Mouse (Mus musculus): ENCODE results near the gene Cdhr2.

The Cdhr2 gene

GRCm38 (mm10) chr13:54752656-54753055 is 51.4 kb downstream of the Cdhr2 start:
- peak; percentile 65 to 75 for DNase-seq (ENCODE audit: low spot score in 2 of 2)

- DNase-seq (ENCODE audit: low spot score in 2 of 2): no peak
These were observed 52.5 kb downstream of the Cdhr2 start for GRCm38 (mm10) chr13:54753733-54754132.

GRCm38 (mm10) chr13:54754169-54755080 is 53.2 kb downstream of the Cdhr2 start:
- no peak for DNase-seq (ENCODE audit: low spot score in 2 of 2)

GRCm38 (mm10) chr13:54755201-54755830 is 54.1 kb downstream of the Cdhr2 start:
- no peak for DNase-seq (ENCODE audit: low spot score in 2 of 2)

DNA sequence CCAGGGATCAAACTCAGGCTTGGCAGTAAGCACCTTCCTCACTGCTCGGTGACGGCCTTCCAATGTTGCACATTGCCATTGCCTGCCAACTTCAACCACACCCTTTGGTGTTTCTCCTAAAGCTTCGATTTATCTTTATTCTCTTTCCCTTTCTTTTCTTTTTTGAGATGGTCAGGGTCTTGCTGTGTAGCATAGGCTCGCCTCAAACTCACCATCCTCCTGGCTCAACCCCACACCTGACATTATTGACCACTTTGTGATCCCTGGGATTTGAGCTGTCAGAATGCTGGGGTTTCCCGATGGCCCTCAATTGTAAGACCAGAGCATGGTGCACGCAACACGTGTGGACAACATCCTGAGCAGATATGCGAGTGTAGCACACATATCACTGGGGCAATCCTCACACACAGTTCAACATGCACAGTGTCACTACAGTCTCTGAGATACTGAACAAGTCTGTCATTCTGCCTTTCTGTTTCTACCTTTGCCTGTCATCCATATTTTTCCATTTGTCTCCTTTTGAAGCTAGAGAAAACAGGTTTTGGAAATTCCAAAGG is 55.0 kb downstream of the Cdhr2 start:
- DNase-seq (ENCODE audit: low spot score in 2 of 2): no peak

DNA sequence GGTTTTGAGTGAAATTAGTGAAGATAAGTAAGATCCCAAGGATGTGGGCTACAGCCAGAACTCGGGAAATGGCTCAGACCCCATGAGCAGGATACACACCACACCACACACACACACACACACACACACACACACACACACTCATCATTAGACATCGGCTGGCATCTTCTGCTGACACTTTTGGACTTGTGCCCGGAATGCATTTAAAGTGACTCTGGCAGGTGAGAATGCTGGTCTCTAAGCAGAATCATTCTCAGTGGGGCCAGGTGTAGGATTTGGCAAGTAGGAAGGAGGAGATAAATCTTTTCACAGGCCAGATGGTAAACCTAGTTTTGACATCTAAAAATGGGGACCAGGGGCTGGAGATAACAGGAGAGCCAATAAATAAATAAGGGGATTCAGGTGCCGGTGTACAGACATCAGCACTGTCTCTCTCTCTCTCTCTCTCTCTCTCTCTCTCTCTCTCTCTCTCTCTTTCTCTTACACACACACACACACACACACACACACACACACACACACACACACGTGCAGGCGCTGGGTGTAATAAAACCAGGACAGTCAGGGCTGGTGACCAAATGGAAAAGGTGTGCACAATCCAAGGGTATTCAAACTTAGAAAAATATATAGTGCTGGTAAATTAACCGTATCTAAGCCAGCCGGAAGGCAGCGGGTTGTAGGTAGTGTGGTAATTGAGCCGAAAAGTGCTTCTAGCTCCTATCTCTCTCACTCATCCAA is 56.0 kb downstream of the Cdhr2 start:
- no peak for DNase-seq (ENCODE audit: low spot score in 2 of 2)

GRCm38 (mm10) chr13:54758045-54758755 is 56.9 kb downstream of the Cdhr2 start:
- peak; percentile 84 to 86 for DNase-seq (ENCODE audit: low spot score in 2 of 2)

- no peak for DNase-seq (ENCODE audit: low spot score in 2 of 2)
These were observed 57.7 kb downstream of the Cdhr2 start for GRCm38 (mm10) chr13:54758756-54759470.

DNA sequence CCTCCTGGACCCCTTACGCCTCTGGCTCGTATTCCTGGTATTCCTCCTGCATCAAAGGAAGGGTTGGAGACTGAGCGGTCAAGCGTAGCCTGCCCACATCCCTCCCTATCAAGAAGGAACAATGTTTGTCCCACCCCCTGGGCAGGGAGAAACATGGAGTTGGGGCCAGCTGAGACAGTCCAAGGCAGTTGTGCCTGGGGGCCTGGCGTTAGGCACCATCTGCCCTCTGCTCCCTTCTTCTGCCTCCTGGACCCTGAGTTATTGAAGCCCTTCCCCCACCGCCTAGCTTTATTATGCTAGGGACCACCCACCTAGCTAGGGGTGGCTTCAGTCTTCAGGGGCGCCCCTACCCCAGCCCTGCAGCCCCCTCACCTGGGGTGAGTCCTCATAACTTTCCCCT is 58.2 kb downstream of the Cdhr2 start:
- DNase-seq (ENCODE audit: low spot score in 2 of 2): no peak

GRCm38 (mm10) chr13:54760164-54760795 is 59.0 kb downstream of the Cdhr2 start:
- DNase-seq (ENCODE audit: low spot score in 2 of 2): peak in 1 of 2 experiments; percentile 66

- DNase-seq (ENCODE audit: low spot score in 2 of 2): no peak
These were observed 59.6 kb downstream of the Cdhr2 start for GRCm38 (mm10) chr13:54760906-54761305.

- DNase-seq (ENCODE audit: low spot score in 2 of 2): peak in 1 of 2 experiments; percentile 29
These were observed 64.3 kb downstream of the Cdhr2 start for GRCm38 (mm10) chr13:54765281-54766191.

- DNase-seq (ENCODE audit: low spot score in 2 of 2): peak; percentile 72 to 81
These were observed 65.0 kb downstream of the Cdhr2 start, which contains the start of gene Sncb for GRCm38 (mm10) chr13:54766192-54766768. Gene Sncb (minus strand): TSS chr13:54766595.

GRCm38 (mm10) chr13:54767012-54767411 is 65.8 kb downstream of the Cdhr2 start:
- DNase-seq (ENCODE audit: low spot score in 2 of 2): no peak

- DNase-seq (ENCODE audit: low spot score in 2 of 2): no peak
These were observed 79.3 kb downstream of the Cdhr2 start for GRCm38 (mm10) chr13:54780592-54780991.

- no peak for DNase-seq (ENCODE audit: low spot score in 2 of 2)
These were observed 79.8 kb downstream of the Cdhr2 start for GRCm38 (mm10) chr13:54781086-54781485.

DNA sequence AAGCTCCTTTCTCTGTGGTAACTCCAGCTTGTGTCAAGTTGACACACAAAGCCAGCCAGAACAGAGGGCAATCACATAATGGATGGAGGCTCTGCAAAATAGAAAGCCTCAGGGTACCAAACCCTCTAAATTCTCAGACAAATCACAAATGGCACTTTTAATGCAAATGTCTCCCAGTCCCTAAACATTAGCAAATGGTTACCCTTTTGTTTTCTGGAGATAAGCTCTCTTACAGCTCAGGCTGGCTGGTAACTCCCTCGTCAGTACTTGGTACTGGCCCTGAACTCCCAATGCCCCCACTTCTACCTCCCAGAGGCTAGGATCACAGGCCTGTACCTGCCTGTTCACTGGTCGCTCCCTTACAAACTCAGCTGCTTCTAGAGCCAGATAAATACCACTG is 82.0 kb downstream of the Cdhr2 start:
- no peak for DNase-seq (ENCODE audit: low spot score in 2 of 2)

DNA sequence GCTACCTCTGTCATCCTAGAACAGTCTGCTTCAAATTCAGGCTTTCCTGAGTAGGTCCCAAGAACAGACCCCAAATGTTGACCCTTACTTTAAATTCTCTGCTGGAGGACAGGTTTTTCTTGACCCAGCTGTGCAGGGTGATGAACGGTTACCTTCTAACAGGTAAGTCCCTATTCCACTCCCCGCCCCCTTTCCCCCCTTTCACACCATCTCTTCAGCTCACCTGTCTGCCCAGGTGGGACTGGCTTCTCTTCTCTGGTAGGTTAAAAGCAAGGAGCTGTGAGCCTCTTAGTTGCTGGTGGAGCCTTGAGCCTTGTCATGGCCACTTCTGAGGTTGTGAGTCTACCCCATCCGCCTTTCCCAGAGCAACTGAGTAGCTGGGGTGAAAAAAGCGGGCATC is 82.4 kb downstream of the Cdhr2 start, which contains the start of gene Eif4e1b:
Gene Eif4e1b, plus strand, starts transcription at position 301 of the 400 bp plus-strand sequence.
- no peak for DNase-seq (ENCODE audit: low spot score in 2 of 2)

All from frontal cortex, postnatal 25 days (tissue).